Mouse (Mus musculus): ENCODE results near the gene Snrnp25.

- no peak for TF ChIP-seq CTCF (IDR thresholded peaks at IDR 0.05; ENCODE audit: low read depth, low read length)
- no peak for TF ChIP-seq POLR2A (IDR thresholded peaks at IDR 0.05; ENCODE audit: borderline replicate concordance, low read depth, low read length)
Measured at GRCm38 (mm10) chr11:32210623-32211022, 5.4 kb downstream of the Snrnp25 start.
